Mouse (Mus musculus): Measurements from ENCODE around the gene Defb20. TPM values are rescaled to one million over a fixed set of nuclear protein-coding genes. Genes with fewer than 3 reads are reported as not detected.

Defb20 gene
- polyA plus RNA-seq, 2 experiments: not detected

- Histone ChIP-seq H3K4me3 (ENCODE audit: insufficient read depth in 1 of 2, low read depth in 2 of 2, low read length in 2 of 2) (no peak within 1 kb of the TSS), H3K4me1 (replicated peaks; ENCODE audit: control insufficient read depth in 2 of 2, insufficient read depth in 2 of 2, low read length in 1 of 2) (no peaks in the 10 kb centered on the region), H3K27ac (no peak within 1 kb of the TSS), H3K27me3 (ENCODE audit: control insufficient read depth, insufficient read depth, low read length) (no peaks in the 10 kb centered on the region), H3K9ac (replicated peaks) (no peak within 1 kb of the TSS), H3K36me3 (replicated peaks; ENCODE audit: control insufficient read depth, insufficient read depth, low read depth) (no peaks in the 10 kb centered on the region), H3K9me3 (ENCODE audit: control insufficient read depth, low read length) (no peaks in the 10 kb centered on the region), H3K4me2 (ENCODE audit: low read depth) (no peak within 1 kb of the TSS)
- ATAC-seq (ENCODE audit: insufficient read depth): no peak
- TF ChIP-seq CTCF (IDR thresholded peaks at IDR 0.05; ENCODE audit: low read depth) (no peak), EP300 (IDR thresholded peaks at IDR 0.05; ENCODE audit: low read depth) (no peak)
- DNase-seq (ENCODE audit: low read depth in 3 of 3, low spot score in 3 of 3): no peak
Observed at GRCm38 (mm10) chr2:152490038-152490437, 13.2 kb downstream of the Defb20 start, which contains the start of gene Defb22. Defb22 (minus strand) TSS chr2:152490138.

DNA sequence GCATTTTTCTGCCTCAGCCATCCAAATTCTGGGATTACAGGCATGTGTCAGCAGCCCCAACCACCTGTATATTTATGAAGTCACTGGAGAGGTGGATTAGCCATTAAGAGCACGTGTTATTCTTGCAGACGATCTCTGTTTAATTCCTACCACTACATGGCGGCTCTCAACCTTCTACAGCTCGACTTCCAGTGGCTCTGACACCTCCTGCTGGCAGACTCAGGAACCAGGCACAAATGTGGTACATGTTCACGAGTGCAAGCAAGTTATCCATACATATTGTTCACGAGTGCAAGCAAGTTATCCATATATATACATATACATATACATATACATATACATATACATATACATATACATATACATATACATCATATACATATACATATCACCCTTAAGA, 16.3 kb downstream of the Defb20 start:
- no peak overlapping the region for H3K9ac ChIP-seq (replicated peaks)
- no peak overlapping the region for H3K4me2 ChIP-seq (ENCODE audit: low read depth)
- no peak overlapping the region for H3K4me3 ChIP-seq (ENCODE audit: insufficient read depth in 1 of 2, low read depth in 2 of 2, low read length in 2 of 2)
- DNase-seq (ENCODE audit: low read depth in 3 of 3, low spot score in 3 of 3) (no peak), ATAC-seq (ENCODE audit: insufficient read depth) (no peak)
- H3K4me1 ChIP-seq (replicated peaks; ENCODE audit: control insufficient read depth in 2 of 2, insufficient read depth in 2 of 2, low read length in 1 of 2): no peaks in the 10 kb centered on the region
- TF ChIP-seq EP300 (IDR thresholded peaks at IDR 0.05; ENCODE audit: low read depth): no peak
- 0 out of 2 replicates have a peak, but pooled peaks have one; percentile 20 for TF ChIP-seq CTCF (IDR thresholded peaks at IDR 0.05; ENCODE audit: low read depth)
- H3K27me3 ChIP-seq (ENCODE audit: control insufficient read depth, insufficient read depth, low read length): no peaks in the 10 kb centered on the region
- no peaks in the 10 kb centered on the region for H3K36me3 ChIP-seq (replicated peaks; ENCODE audit: control insufficient read depth, insufficient read depth, low read depth)
- 53% methylated on average over 6 of the region's 6 CpGs for WGBS (ENCODE audit: insufficient replicate concordance)
- H3K9me3 ChIP-seq (ENCODE audit: control insufficient read depth, low read length): no peaks in the 10 kb centered on the region
- no peak overlapping the region for H3K27ac ChIP-seq

GRCm38 (mm10) chr2:152498020-152498419, 21.2 kb downstream of the Defb20 start:
- no peak for TF ChIP-seq CTCF (IDR thresholded peaks at IDR 0.05; ENCODE audit: low read depth)
- TF ChIP-seq EP300 (IDR thresholded peaks at IDR 0.05; ENCODE audit: low read depth): no peak
- WGBS (ENCODE audit: insufficient replicate concordance): 63% methylated on average over 6 of the region's 6 CpGs

DNA sequence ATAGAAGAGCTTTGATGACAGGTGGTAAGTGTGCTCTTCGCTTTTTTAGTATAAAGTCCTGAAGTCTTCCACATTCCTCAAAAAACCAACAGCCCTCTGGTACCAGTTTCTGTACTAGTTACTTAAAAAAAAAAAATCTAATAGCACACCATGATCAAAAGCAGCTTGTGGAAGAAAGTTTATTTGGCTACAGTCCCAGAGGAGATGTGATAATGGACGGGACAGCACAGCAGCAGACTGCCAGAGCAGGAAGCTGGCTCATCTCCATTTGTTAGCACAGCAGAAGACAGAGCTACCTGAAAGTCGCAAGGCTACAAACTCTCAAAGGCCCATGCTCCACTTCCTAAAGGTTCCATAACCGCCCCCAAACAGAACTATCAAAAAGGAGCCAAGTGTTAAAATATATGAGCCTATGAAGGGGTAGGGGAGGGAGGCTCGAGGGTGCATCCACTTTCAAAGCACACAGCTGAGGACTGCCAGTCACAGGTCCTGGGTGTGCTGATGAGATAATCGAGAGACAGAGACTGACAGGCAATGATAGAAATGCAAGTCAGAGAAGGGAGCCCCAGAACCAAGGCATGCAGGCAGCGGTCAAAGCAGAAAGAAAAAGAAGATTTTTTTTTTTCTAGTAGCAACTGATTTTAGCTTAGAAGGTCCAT, 23.5 kb downstream of the Defb20 start:
- Histone ChIP-seq H3K4me2 (ENCODE audit: low read depth) (no peak overlapping the region), H3K9me3 (ENCODE audit: control insufficient read depth, low read length) (no peaks in the 10 kb centered on the region), H3K36me3 (replicated peaks; ENCODE audit: control insufficient read depth, insufficient read depth, low read depth) (no peaks in the 10 kb centered on the region), H3K4me3 (ENCODE audit: insufficient read depth in 1 of 2, low read depth in 2 of 2, low read length in 2 of 2) (no peak overlapping the region), H3K9ac (replicated peaks) (no peak overlapping the region), H3K27ac (no peak overlapping the region), H3K4me1 (replicated peaks; ENCODE audit: control insufficient read depth in 2 of 2, insufficient read depth in 2 of 2, low read length in 1 of 2) (no peaks in the 10 kb centered on the region), H3K27me3 (ENCODE audit: control insufficient read depth, insufficient read depth, low read length) (no peaks in the 10 kb centered on the region)
- WGBS (ENCODE audit: insufficient replicate concordance): 43% methylated on average over 7 of the region's 7 CpGs
- no peak for DNase-seq (ENCODE audit: low read depth in 3 of 3, low spot score in 3 of 3)
- TF ChIP-seq CTCF (IDR thresholded peaks at IDR 0.05; ENCODE audit: low read depth) (no peak), EP300 (IDR thresholded peaks at IDR 0.05; ENCODE audit: low read depth) (no peak)
- no peak for ATAC-seq (ENCODE audit: insufficient read depth)

More at GRCm38 (mm10) chr2:152498020-152498419, 21.2 kb downstream of the Defb20 start:
- no peak overlapping the region for H3K9ac ChIP-seq (replicated peaks)
- H3K4me3 ChIP-seq (ENCODE audit: insufficient read depth in 1 of 2, low read depth in 2 of 2, low read length in 2 of 2): no peak overlapping the region
- ATAC-seq (ENCODE audit: insufficient read depth): no peak
- no peaks in the 10 kb centered on the region for H3K36me3 ChIP-seq (replicated peaks; ENCODE audit: control insufficient read depth, insufficient read depth, low read depth)
- no peaks in the 10 kb centered on the region for H3K9me3 ChIP-seq (ENCODE audit: control insufficient read depth, low read length)
- no peak overlapping the region for H3K27ac ChIP-seq
- H3K4me1 ChIP-seq (replicated peaks; ENCODE audit: control insufficient read depth in 2 of 2, insufficient read depth in 2 of 2, low read length in 1 of 2): no peaks in the 10 kb centered on the region
- DNase-seq (ENCODE audit: low read depth in 3 of 3, low spot score in 3 of 3): no peak
- H3K27me3 ChIP-seq (ENCODE audit: control insufficient read depth, insufficient read depth, low read length): no peaks in the 10 kb centered on the region
- no peak overlapping the region for H3K4me2 ChIP-seq (ENCODE audit: low read depth)

GRCm38 (mm10) chr2:152500863-152501229, 24.0 kb downstream of the Defb20 start:
- no peak overlapping the region for H3K27ac ChIP-seq
- H3K4me1 ChIP-seq (replicated peaks; ENCODE audit: control insufficient read depth in 2 of 2, insufficient read depth in 2 of 2, low read length in 1 of 2): no peaks in the 10 kb centered on the region
- TF ChIP-seq CTCF (IDR thresholded peaks at IDR 0.05; ENCODE audit: low read depth): peak; percentile 28; the same call in 1 of the 2 replicates
- TF ChIP-seq EP300 (IDR thresholded peaks at IDR 0.05; ENCODE audit: low read depth): no peak
- DNase-seq (ENCODE audit: low read depth in 3 of 3, low spot score in 3 of 3) (no peak), ATAC-seq (ENCODE audit: insufficient read depth) (no peak)
- no peaks in the 10 kb centered on the region for H3K36me3 ChIP-seq (replicated peaks; ENCODE audit: control insufficient read depth, insufficient read depth, low read depth)
- no peaks in the 10 kb centered on the region for H3K27me3 ChIP-seq (ENCODE audit: control insufficient read depth, insufficient read depth, low read length)
- no peak overlapping the region for H3K4me3 ChIP-seq (ENCODE audit: insufficient read depth in 1 of 2, low read depth in 2 of 2, low read length in 2 of 2)
- no peak overlapping the region for H3K4me2 ChIP-seq (ENCODE audit: low read depth)
- no peak overlapping the region for H3K9ac ChIP-seq (replicated peaks)
- H3K9me3 ChIP-seq (ENCODE audit: control insufficient read depth, low read length): no peaks in the 10 kb centered on the region
- WGBS (ENCODE audit: insufficient replicate concordance): 61% methylated on average over 6 of the region's 6 CpGs

Data from liver, embryonic 14.5 days (tissue).